Mouse (Mus musculus): ENCODE measurements around the gene Cntn3. TPM values are rescaled to one million over a fixed set of nuclear protein-coding genes. Genes with fewer than 3 reads are reported as not detected.
"Not testable (repeated sequence)": the region's sequence is repeated elsewhere in the genome, so short reads cannot be mapped to it uniquely, and the experiment has no call there.

The Cntn3 gene
- polyA plus RNA-seq (2012; fragmentation: generic; extraction: Trizol) = 0.14 TPM
- long read RNA-seq, experiment 1 = 0 reads
- long read RNA-seq, experiment 2 = 0 reads

DNA sequence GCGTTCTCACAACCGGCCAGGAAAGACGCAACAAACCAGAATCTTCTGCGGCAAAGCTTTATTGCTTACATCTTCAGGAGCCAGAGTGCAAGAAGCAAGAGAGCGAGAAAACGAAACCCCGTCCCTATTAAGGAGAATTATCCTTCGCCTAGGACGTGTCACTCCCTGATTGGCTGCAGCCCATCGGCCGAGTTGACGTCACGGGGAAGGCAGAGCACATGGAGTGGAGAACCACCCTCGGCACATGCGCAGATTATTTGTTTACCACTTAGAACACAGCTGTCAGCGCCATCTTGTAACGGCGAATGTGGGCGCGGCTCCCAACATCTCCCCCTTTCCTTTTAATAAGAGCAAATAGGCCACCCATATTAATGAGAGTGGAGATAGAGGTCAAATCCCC is at the start of gene Cntn3:
Gene Cntn3, minus strand, starts transcription at position 101 of the 400 bp plus-strand sequence.
- H3K79me2 ChIP-seq (ENCODE audit: control insufficient read depth, insufficient read depth); H3ac ChIP-seq (ENCODE audit: control insufficient read depth, insufficient read length, low read depth); H3K4me3 ChIP-seq (ENCODE audit: insufficient read depth, poor library complexity, severe bottlenecking); H3K36me3 ChIP-seq (ENCODE audit: control insufficient read depth, insufficient read depth); H3K79me3 ChIP-seq (ENCODE audit: low read depth); H3K27me3 ChIP-seq (ENCODE audit: control insufficient read depth, insufficient read depth, insufficient read length): not testable (repeated sequence)

GRCm38 (mm10) chr6:102600773-102601172 is 27.9 kb upstream of the Cntn3 start:
- no peaks in the 10 kb centered on the region for H3K79me3 ChIP-seq (ENCODE audit: low read depth)
- H3K79me2 ChIP-seq (ENCODE audit: control insufficient read depth, insufficient read depth) = no peaks in the 10 kb centered on the region
- no peak overlapping the region for H3ac ChIP-seq (ENCODE audit: control insufficient read depth, insufficient read length, low read depth)
- H3K4me3 ChIP-seq (ENCODE audit: insufficient read depth, poor library complexity, severe bottlenecking) = no peak overlapping the region
- no peaks in the 10 kb centered on the region for H3K36me3 ChIP-seq (ENCODE audit: control insufficient read depth, insufficient read depth)
- TF ChIP-seq CEBPB (IDR thresholded peaks at IDR 0.05; ENCODE audit: low read depth) (no peak), CTCF (IDR thresholded peaks at IDR 0.05; ENCODE audit: control insufficient read depth, insufficient read depth, insufficient read length) (no peak), FOSL1 (IDR thresholded peaks at IDR 0.05; ENCODE audit: insufficient read depth, low read length, poor library complexity, severe bottlenecking) (no peak), MYOG (IDR thresholded peaks at IDR 0.05; ENCODE audit: control insufficient read depth, extremely low read depth, insufficient read length) (no peak), MAX (IDR thresholded peaks at IDR 0.05) (no peak), USF1 (IDR thresholded peaks at IDR 0.05; ENCODE audit: low read depth) (no peak), MYOD1 (IDR thresholded peaks at IDR 0.05; ENCODE audit: control insufficient read depth, insufficient read length, low read depth) (no peak)
- no peaks in the 10 kb centered on the region for H3K27me3 ChIP-seq (ENCODE audit: control insufficient read depth, insufficient read depth, insufficient read length)

DNA sequence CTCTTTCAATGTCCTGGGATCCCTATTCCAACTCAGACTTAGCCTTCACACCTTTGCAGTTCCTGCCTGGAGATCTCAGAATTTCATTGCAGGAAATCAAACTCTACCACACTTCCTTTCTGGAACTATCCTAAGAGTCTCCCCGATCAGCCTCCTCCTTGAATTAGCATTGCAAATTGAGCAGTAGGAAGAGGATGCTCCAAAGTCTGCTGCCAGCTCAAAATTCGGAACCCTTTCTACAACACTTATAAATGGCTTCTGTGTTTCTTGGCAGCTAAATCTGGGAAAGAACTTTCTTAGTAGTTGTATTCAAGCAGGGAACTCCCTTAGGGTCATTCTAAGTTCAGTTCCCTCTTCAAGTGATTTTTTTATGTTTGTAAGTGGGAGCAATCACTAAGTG is 24.9 kb upstream of the Cntn3 start:
- TF ChIP-seq CTCF (IDR thresholded peaks at IDR 0.05; ENCODE audit: control insufficient read depth, insufficient read depth, insufficient read length) = no peak
- no peak for TF ChIP-seq MYOG (IDR thresholded peaks at IDR 0.05; ENCODE audit: control insufficient read depth, extremely low read depth, insufficient read length)
- TF ChIP-seq CEBPB (IDR thresholded peaks at IDR 0.05; ENCODE audit: low read depth) = no peak
- no peak for TF ChIP-seq MYOD1 (IDR thresholded peaks at IDR 0.05; ENCODE audit: control insufficient read depth, insufficient read length, low read depth)
- no peak for TF ChIP-seq FOSL1 (IDR thresholded peaks at IDR 0.05; ENCODE audit: insufficient read depth, low read length, poor library complexity, severe bottlenecking)
- TF ChIP-seq MAX (IDR thresholded peaks at IDR 0.05) = no peak
- no peak for TF ChIP-seq USF1 (IDR thresholded peaks at IDR 0.05; ENCODE audit: low read depth)
- Histone ChIP-seq H3K27me3 (ENCODE audit: control insufficient read depth, insufficient read depth, insufficient read length) (no peaks in the 10 kb centered on the region), H3K4me3 (ENCODE audit: insufficient read depth, poor library complexity, severe bottlenecking) (no peak overlapping the region), H3K36me3 (ENCODE audit: control insufficient read depth, insufficient read depth) (no peaks in the 10 kb centered on the region), H3K79me2 (ENCODE audit: control insufficient read depth, insufficient read depth) (no peaks in the 10 kb centered on the region), H3ac (ENCODE audit: control insufficient read depth, insufficient read length, low read depth) (no peak overlapping the region), H3K79me3 (ENCODE audit: low read depth) (no peaks in the 10 kb centered on the region)

DNA sequence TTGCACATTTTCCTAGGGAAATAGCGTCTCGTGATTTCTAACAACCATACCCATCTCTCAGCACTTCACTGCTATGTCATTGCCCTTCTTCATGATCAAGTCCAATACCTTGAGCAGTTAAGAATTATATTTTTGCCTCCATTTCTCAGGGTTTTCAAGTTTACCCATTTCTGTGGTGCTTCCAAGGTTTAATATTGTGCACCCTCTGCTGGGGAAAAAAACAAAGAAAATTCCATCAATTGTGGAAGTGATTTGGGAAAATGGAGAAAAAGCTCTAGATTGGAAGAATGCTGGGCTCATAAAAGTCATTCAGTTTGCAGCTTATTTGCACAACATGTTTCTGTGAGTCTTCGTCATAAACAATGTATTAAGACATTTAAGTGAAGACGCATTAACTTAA is 17.2 kb upstream of the Cntn3 start:
- Histone ChIP-seq H3K36me3 (ENCODE audit: control insufficient read depth, insufficient read depth) (no peaks in the 10 kb centered on the region), H3K79me3 (ENCODE audit: low read depth) (no peaks in the 10 kb centered on the region), H3ac (ENCODE audit: control insufficient read depth, insufficient read length, low read depth) (no peak overlapping the region), H3K27me3 (ENCODE audit: control insufficient read depth, insufficient read depth, insufficient read length) (no peaks in the 10 kb centered on the region), H3K79me2 (ENCODE audit: control insufficient read depth, insufficient read depth) (no peaks in the 10 kb centered on the region), H3K4me3 (ENCODE audit: insufficient read depth, poor library complexity, severe bottlenecking) (no peak overlapping the region)
- TF ChIP-seq MAX (IDR thresholded peaks at IDR 0.05) (no peak), USF1 (IDR thresholded peaks at IDR 0.05; ENCODE audit: low read depth) (no peak), CEBPB (IDR thresholded peaks at IDR 0.05; ENCODE audit: low read depth) (no peak), FOSL1 (IDR thresholded peaks at IDR 0.05; ENCODE audit: insufficient read depth, low read length, poor library complexity, severe bottlenecking) (no peak), MYOG (IDR thresholded peaks at IDR 0.05; ENCODE audit: control insufficient read depth, extremely low read depth, insufficient read length) (no peak), MYOD1 (IDR thresholded peaks at IDR 0.05; ENCODE audit: control insufficient read depth, insufficient read length, low read depth) (no peak), CTCF (IDR thresholded peaks at IDR 0.05; ENCODE audit: control insufficient read depth, insufficient read depth, insufficient read length) (no peak)

DNA sequence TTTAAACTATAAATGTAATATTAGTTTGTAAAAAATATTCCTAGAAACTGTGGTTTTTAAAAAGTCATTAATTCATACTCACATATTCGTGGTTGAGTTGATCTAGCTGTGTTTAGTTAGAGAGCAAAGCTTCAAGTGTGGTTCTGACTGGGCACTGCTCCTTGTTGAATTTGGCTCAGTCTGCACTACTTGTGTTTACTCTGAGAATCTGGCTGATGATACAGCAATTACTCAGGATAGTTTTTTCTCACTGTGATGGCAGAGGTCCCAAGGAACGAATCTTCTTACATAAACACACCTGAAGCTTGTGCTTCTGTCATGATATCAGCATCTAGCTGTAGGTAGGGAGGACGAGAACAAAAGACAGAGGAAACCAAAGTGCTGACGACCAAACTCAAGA is 16.4 kb upstream of the Cntn3 start:
- TF ChIP-seq MYOG (IDR thresholded peaks at IDR 0.05; ENCODE audit: control insufficient read depth, extremely low read depth, insufficient read length) = no peak
- TF ChIP-seq MAX (IDR thresholded peaks at IDR 0.05) = no peak
- no peak for TF ChIP-seq FOSL1 (IDR thresholded peaks at IDR 0.05; ENCODE audit: insufficient read depth, low read length, poor library complexity, severe bottlenecking)
- Histone ChIP-seq H3K79me3 (ENCODE audit: low read depth) (no peaks in the 10 kb centered on the region), H3ac (ENCODE audit: control insufficient read depth, insufficient read length, low read depth) (no peak overlapping the region), H3K27me3 (ENCODE audit: control insufficient read depth, insufficient read depth, insufficient read length) (no peaks in the 10 kb centered on the region), H3K79me2 (ENCODE audit: control insufficient read depth, insufficient read depth) (no peaks in the 10 kb centered on the region), H3K4me3 (ENCODE audit: insufficient read depth, poor library complexity, severe bottlenecking) (no peak overlapping the region), H3K36me3 (ENCODE audit: control insufficient read depth, insufficient read depth) (no peaks in the 10 kb centered on the region)

GRCm38 (mm10) chr6:102586056-102586455 is 13.2 kb upstream of the Cntn3 start:
- no peak for TF ChIP-seq FOSL1 (IDR thresholded peaks at IDR 0.05; ENCODE audit: insufficient read depth, low read length, poor library complexity, severe bottlenecking)
- no peak for TF ChIP-seq CTCF (IDR thresholded peaks at IDR 0.05; ENCODE audit: control insufficient read depth, insufficient read depth, insufficient read length)
- TF ChIP-seq USF1 (IDR thresholded peaks at IDR 0.05; ENCODE audit: low read depth) = no peak
- no peak for TF ChIP-seq MYOG (IDR thresholded peaks at IDR 0.05; ENCODE audit: control insufficient read depth, extremely low read depth, insufficient read length)
- TF ChIP-seq CEBPB (IDR thresholded peaks at IDR 0.05; ENCODE audit: low read depth) = no peak
- TF ChIP-seq MYOD1 (IDR thresholded peaks at IDR 0.05; ENCODE audit: control insufficient read depth, insufficient read length, low read depth) = no peak
- TF ChIP-seq MAX (IDR thresholded peaks at IDR 0.05) = no peak
- Histone ChIP-seq H3K79me2 (ENCODE audit: control insufficient read depth, insufficient read depth) (no peaks in the 10 kb centered on the region), H3K36me3 (ENCODE audit: control insufficient read depth, insufficient read depth) (no peaks in the 10 kb centered on the region), H3ac (ENCODE audit: control insufficient read depth, insufficient read length, low read depth) (no peak overlapping the region), H3K27me3 (ENCODE audit: control insufficient read depth, insufficient read depth, insufficient read length) (no peaks in the 10 kb centered on the region), H3K79me3 (ENCODE audit: low read depth) (no peaks in the 10 kb centered on the region), H3K4me3 (ENCODE audit: insufficient read depth, poor library complexity, severe bottlenecking) (no peak overlapping the region)

All from C2C12 (cell line).